Mouse (Mus musculus): ENCODE results near the gene March6. TPM values are rescaled to one million over a fixed set of nuclear protein-coding genes. Genes with fewer than 3 reads are reported as not detected.
A peak's percentile ranks its signal among the peaks of the same experiment; 100 is the strongest.

March6 gene
- polyA plus RNA-seq, 1 experiment from 2014 or later: 99.8 TPM

DNA sequence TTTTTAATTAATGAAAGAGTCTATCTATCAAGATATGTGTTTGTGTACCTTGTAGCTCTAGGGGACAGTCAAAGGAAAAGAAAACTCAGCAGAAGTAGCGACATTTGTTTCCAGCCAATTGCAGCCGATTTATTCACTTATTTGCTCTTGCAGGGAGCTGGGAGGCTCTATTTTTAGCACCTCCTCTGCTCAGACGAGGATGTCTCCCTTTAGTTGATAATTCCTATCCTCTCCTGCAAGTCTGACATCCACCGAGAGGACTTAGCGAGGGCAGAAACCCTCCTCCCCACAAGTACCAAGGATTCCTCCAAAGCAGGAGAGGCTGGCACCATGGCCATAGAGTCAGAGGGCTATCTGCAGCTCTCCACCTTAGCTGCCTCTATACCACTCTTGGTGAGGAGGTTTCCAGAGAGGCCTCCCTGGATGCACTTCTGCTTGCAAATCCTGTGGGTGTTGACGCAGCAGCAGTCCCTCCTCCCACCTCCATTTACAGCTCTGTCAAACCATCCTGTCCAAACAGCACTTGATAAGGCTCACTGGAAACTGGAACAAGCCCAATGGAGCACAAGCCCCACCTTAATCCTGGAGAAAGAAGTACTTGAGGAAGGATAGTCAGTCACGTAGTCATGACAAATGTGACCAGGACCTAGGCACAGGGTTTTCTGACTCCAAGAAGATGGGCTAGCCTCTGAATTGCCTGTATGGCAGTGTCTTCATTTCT lies 108.0 kb downstream of the March6 start:
- no peaks in the 10 kb centered on the region for H3K27me3 ChIP-seq (ENCODE audit: control insufficient read depth, insufficient read depth, low read depth, low read length)
- H3K27ac ChIP-seq (ENCODE audit: low read length): no peak overlapping the region
- no peak overlapping the region for H3K9ac ChIP-seq (ENCODE audit: low read depth, low read length)
- no peak overlapping the region for H3K4me2 ChIP-seq (ENCODE audit: low read length)
- H3K4me3 ChIP-seq (ENCODE audit: low read depth, low read length): no peak overlapping the region
- WGBS: 76% methylated on average over 7 of the region's 7 CpGs
- H3K9me3 ChIP-seq (replicated peaks; ENCODE audit: control insufficient read depth, low read length, poor library complexity, severe bottlenecking): no peaks in the 10 kb centered on the region
- no peaks in the 10 kb centered on the region for H3K36me3 ChIP-seq (ENCODE audit: control insufficient read depth, insufficient read depth, low read length)
- peaks cover 3% of the 10 kb centered on the region; the same call in 1 of the 2 replicates for H3K4me1 ChIP-seq (ENCODE audit: control insufficient read depth, insufficient read depth, low read length)
- no peak for ATAC-seq

DNA sequence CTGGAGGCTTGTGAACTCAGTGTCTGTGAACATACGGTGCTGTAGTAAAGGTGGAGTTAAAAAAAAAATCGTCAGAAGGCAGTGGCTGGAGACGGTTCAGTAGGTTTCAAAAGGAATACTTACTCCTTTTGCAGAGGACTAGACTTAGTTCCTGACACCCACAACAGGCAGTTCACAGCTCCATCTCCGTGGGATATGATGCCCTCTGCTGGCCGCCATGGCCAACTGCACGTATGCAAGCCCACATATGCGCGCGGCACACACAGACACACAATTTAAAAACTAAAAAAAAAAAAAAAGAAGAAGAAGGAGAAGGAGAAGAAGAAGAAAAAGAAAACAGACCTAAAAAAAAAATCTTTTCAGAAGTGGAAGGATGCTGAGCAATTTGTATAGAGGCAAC lies 111.8 kb downstream of the March6 start:
- no peaks in the 10 kb centered on the region for H3K36me3 ChIP-seq (ENCODE audit: control insufficient read depth, insufficient read depth, low read length)
- H3K27me3 ChIP-seq (ENCODE audit: control insufficient read depth, insufficient read depth, low read depth, low read length): no peaks in the 10 kb centered on the region
- no peak overlapping the region; the same call in 1 of the 2 replicates for H3K27ac ChIP-seq (ENCODE audit: low read length)
- no peaks in the 10 kb centered on the region for H3K9me3 ChIP-seq (replicated peaks; ENCODE audit: control insufficient read depth, low read length, poor library complexity, severe bottlenecking)
- ATAC-seq: no peak
- H3K4me2 ChIP-seq (ENCODE audit: low read length): peak overlapping the region; percentile 19
- no peak overlapping the region for H3K4me3 ChIP-seq (ENCODE audit: low read depth, low read length)
- peaks cover 3% of the 10 kb centered on the region; the same call in 1 of the 2 replicates for H3K4me1 ChIP-seq (ENCODE audit: control insufficient read depth, insufficient read depth, low read length)
- H3K9ac ChIP-seq (ENCODE audit: low read depth, low read length): no peak overlapping the region
- 44% methylated on average over 9 of the region's 9 CpGs for WGBS

DNA sequence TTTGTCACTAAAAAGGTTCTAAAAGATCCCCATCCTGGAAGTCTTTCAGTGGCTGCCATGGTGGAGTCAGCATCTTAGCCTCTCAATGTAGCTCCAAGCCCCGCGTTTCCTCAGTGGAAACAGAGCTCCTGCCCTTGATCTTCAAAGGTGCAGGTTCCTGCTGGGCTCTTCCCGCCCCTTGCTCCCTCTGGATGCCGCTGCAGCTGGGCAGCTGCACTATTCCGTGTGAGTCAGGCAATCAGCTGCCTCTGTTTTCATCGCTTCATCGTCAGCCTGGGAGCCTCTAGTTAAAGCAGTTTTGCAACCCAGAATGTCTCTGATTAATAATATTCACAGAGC lies 112.2 kb downstream of the March6 start:
- ATAC-seq: peak; percentile 64; the same call in 1 of the 2 replicates
- WGBS: 13% methylated on average over 7 of the region's 7 CpGs
- peak overlapping the region; percentile 19 for H3K4me2 ChIP-seq (ENCODE audit: low read length)

DNA sequence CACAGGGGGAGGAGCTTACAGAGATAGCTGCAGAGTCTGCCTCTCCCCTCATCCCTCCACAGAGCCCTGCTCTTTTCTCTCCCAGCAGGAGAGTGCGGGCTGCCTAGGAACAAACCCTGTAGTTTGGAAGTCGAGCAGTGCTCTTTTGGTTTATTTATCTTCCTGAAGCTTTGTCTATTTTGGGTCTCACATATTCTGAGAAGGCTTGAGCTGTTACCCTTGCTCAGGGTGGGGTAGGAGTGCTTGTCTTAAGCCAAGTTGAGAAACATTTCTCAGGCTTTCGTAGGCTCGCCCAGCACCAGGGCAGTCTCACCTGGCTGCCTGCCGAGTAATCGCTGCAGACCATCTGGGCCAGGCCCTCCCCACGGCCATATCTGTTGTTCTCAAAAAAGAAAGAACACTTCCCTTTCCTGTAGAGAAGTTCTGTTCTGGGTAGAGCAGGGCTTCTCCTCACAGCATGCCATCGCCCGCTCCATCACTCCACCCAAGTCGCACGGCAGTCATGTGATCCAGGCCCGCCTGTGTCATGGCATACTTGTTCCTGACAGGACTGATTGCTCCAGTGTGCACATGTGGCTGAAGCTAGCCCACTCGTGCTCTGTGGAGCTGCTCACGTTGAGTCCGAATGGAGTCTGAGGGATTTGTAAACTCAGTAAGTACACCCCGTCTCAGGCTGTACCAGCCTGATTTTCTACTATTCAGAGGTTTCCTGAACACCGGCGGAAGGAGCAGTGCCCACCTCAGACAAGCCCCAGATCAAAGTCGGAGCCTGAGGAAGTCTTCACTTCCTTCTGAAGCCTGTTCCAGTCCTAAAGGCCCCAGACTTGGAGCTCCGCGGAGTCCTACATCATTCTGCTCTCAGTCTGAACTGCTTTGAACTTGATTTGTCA lies 112.8 kb downstream of the March6 start:
- Histone ChIP-seq H3K36me3 (ENCODE audit: control insufficient read depth, insufficient read depth, low read length) (no peaks in the 10 kb centered on the region), H3K9me3 (replicated peaks; ENCODE audit: control insufficient read depth, low read length, poor library complexity, severe bottlenecking) (no peaks in the 10 kb centered on the region), H3K4me2 (ENCODE audit: low read length) (peak overlapping the region; percentile 19), H3K9ac (ENCODE audit: low read depth, low read length) (no peak overlapping the region), H3K27me3 (ENCODE audit: control insufficient read depth, insufficient read depth, low read depth, low read length) (no peaks in the 10 kb centered on the region), H3K27ac (ENCODE audit: low read length) (peak overlapping the region; percentile 49; the same call in 1 of the 2 replicates), H3K4me3 (ENCODE audit: low read depth, low read length) (no peak overlapping the region), H3K4me1 (ENCODE audit: control insufficient read depth, insufficient read depth, low read length) (peaks cover 3% of the 10 kb centered on the region; the same call in 1 of the 2 replicates)
- ATAC-seq: peak; percentile 66
- 62% methylated on average over 21 of the region's 21 CpGs for WGBS

More for the DNA sequence above, 112.2 kb downstream of the March6 start:
- no peak overlapping the region for H3K9ac ChIP-seq (ENCODE audit: low read depth, low read length)
- no peaks in the 10 kb centered on the region for H3K9me3 ChIP-seq (replicated peaks; ENCODE audit: control insufficient read depth, low read length, poor library complexity, severe bottlenecking)
- H3K4me1 ChIP-seq (ENCODE audit: control insufficient read depth, insufficient read depth, low read length): peaks cover 3% of the 10 kb centered on the region; the same call in 1 of the 2 replicates
- no peaks in the 10 kb centered on the region for H3K36me3 ChIP-seq (ENCODE audit: control insufficient read depth, insufficient read depth, low read length)
- H3K27me3 ChIP-seq (ENCODE audit: control insufficient read depth, insufficient read depth, low read depth, low read length): no peaks in the 10 kb centered on the region
- no peak overlapping the region for H3K4me3 ChIP-seq (ENCODE audit: low read depth, low read length)
- H3K27ac ChIP-seq (ENCODE audit: low read length): peak overlapping the region; percentile 49; the same call in 1 of the 2 replicates

DNA sequence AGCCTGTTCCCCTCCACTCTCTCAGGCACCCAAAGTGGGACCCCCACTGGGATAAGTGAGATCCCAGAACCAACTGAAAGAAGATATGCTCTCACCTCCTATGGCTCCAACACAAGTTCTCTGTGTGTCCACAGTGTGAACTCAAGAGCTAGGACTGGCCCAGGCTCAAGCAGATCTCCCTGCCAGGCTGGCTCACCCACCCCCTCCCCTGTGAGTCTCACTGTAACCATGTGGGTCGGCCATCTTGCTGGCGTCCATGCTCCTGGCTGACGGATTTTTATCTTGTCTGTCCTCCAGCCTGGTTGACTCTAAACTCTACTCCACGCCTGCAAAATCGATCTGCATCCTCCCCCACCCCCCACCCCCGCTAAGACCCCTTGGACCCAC lies 113.5 kb downstream of the March6 start:
- 69% methylated on average over 6 of the region's 6 CpGs for WGBS
- Histone ChIP-seq H3K4me1 (ENCODE audit: control insufficient read depth, insufficient read depth, low read length) (peaks cover 3% of the 10 kb centered on the region; the same call in 1 of the 2 replicates), H3K9me3 (replicated peaks; ENCODE audit: control insufficient read depth, low read length, poor library complexity, severe bottlenecking) (no peaks in the 10 kb centered on the region), H3K27ac (ENCODE audit: low read length) (no peak overlapping the region; the same call in 1 of the 2 replicates), H3K4me2 (ENCODE audit: low read length) (no peak overlapping the region), H3K27me3 (ENCODE audit: control insufficient read depth, insufficient read depth, low read depth, low read length) (no peaks in the 10 kb centered on the region), H3K36me3 (ENCODE audit: control insufficient read depth, insufficient read depth, low read length) (no peaks in the 10 kb centered on the region), H3K4me3 (ENCODE audit: low read depth, low read length) (no peak overlapping the region), H3K9ac (ENCODE audit: low read depth, low read length) (no peak overlapping the region)
- no peak for ATAC-seq

DNA sequence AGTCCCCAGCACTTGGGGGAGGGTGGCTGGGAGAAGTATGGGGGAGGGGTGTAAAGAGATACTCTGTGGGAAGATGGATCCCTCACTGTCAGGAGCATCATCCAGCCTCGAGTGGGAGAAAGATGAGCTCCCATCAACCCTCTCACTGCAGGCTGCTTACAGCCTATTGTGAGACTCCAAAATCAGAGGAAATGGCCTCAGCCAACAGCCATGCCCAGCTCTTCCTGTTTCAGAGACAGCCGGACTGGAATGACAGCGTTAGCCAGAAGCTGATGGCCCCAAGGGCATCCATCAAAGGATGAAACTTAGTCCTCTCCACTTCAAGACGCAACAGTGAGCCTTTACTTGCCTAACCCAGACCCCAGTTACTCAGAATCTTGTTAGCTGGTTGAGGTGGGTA lies 115.7 kb downstream of the March6 start:
- Histone ChIP-seq H3K9me3 (replicated peaks; ENCODE audit: control insufficient read depth, low read length, poor library complexity, severe bottlenecking) (no peaks in the 10 kb centered on the region), H3K4me1 (ENCODE audit: control insufficient read depth, insufficient read depth, low read length) (peaks cover 3% of the 10 kb centered on the region; the same call in 1 of the 2 replicates), H3K4me2 (ENCODE audit: low read length) (no peak overlapping the region), H3K4me3 (ENCODE audit: low read depth, low read length) (no peak overlapping the region), H3K36me3 (ENCODE audit: control insufficient read depth, insufficient read depth, low read length) (no peaks in the 10 kb centered on the region), H3K27me3 (ENCODE audit: control insufficient read depth, insufficient read depth, low read depth, low read length) (no peaks in the 10 kb centered on the region), H3K27ac (ENCODE audit: low read length) (no peak overlapping the region), H3K9ac (ENCODE audit: low read depth, low read length) (no peak overlapping the region)
- ATAC-seq: no peak
- WGBS: 72% methylated on average over 4 of the region's 4 CpGs

DNA sequence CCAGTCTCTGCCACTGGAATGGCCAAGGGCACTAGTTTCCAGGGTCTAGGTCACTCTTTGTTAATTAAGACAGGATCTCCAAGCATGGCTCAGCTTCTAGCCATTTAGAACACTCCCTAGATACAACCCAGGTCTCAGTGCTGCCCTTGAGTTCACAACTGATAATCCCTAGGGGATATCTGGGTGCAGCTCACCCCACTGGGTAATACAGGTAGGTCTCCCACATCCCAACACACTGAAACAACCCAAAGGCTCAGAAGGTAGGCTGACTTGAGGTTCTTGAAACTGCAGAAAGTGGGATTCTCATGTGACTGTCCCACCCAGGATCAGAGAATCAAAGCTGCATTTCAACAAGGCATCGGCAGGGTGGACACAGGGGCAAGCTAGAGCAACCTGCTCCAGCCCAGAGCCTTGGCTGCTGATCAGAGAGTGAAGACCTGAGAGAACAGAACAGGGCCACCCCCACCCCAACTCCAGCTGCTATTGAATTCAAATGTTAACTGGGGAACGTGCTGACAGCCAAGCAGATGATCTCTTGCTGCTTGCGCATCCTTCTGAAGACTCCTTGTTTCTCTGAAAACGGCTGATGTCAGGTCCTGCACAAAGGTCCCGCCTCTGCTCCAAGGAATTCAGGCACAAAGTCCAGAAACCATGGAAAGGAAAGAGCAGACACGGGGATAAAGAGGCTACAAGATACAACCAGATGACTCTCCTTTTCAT lies 116.5 kb downstream of the March6 start:
- no peaks in the 10 kb centered on the region for H3K27me3 ChIP-seq (ENCODE audit: control insufficient read depth, insufficient read depth, low read depth, low read length)
- H3K9me3 ChIP-seq (replicated peaks; ENCODE audit: control insufficient read depth, low read length, poor library complexity, severe bottlenecking): no peaks in the 10 kb centered on the region
- no peaks in the 10 kb centered on the region for H3K36me3 ChIP-seq (ENCODE audit: control insufficient read depth, insufficient read depth, low read length)
- H3K4me2 ChIP-seq (ENCODE audit: low read length): no peak overlapping the region
- ATAC-seq: no peak
- no peak overlapping the region for H3K4me3 ChIP-seq (ENCODE audit: low read depth, low read length)
- no peak overlapping the region for H3K9ac ChIP-seq (ENCODE audit: low read depth, low read length)
- peaks cover 3% of the 10 kb centered on the region; the same call in 1 of the 2 replicates for H3K4me1 ChIP-seq (ENCODE audit: control insufficient read depth, insufficient read depth, low read length)
- WGBS: 58% methylated on average over 6 of the region's 6 CpGs
- no peak overlapping the region for H3K27ac ChIP-seq (ENCODE audit: low read length)

DNA sequence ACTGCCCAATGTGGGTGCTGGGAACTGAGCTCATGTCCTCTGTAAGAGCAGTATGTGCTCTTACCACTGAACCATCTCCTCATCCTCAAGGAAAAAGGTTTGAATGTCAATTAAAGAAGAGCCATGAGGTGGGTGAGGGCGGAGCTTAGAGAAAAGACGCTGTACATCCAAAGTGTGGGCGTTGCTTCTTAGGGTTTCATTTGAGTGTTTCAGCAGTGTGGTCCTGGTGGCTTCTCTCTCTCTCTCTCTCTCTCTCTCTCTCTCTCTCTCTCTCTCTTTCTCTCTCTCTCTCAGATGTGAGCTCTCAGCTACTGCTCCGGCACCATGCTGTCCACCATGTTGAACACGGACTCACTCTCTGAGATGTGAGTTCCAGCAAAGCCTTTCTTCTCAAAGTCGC lies 117.2 kb downstream of the March6 start:
- H3K4me1 ChIP-seq (ENCODE audit: control insufficient read depth, insufficient read depth, low read length): peaks cover under 1% of the 10 kb centered on the region; the same call in 1 of the 2 replicates
- H3K9ac ChIP-seq (ENCODE audit: low read depth, low read length): no peak overlapping the region
- 88% methylated on average over 6 of the region's 6 CpGs for WGBS
- no peaks in the 10 kb centered on the region for H3K9me3 ChIP-seq (replicated peaks; ENCODE audit: control insufficient read depth, low read length, poor library complexity, severe bottlenecking)
- no peak for ATAC-seq
- no peaks in the 10 kb centered on the region for H3K27me3 ChIP-seq (ENCODE audit: control insufficient read depth, insufficient read depth, low read depth, low read length)
- no peaks in the 10 kb centered on the region for H3K36me3 ChIP-seq (ENCODE audit: control insufficient read depth, insufficient read depth, low read length)
- no peak overlapping the region for H3K4me3 ChIP-seq (ENCODE audit: low read depth, low read length)
- H3K27ac ChIP-seq (ENCODE audit: low read length): no peak overlapping the region
- H3K4me2 ChIP-seq (ENCODE audit: low read length): no peak overlapping the region
